Mouse (Mus musculus): Measurements from ENCODE around the gene Ghrhr.

GRCm38 (mm10) chr6:55381966-55382365, 5.9 kb downstream of the Ghrhr start:
- no peak for TF ChIP-seq TCF12 (IDR thresholded peaks at IDR 0.05; ENCODE audit: low read depth, low read length)
- no peak for TF ChIP-seq GABPA (IDR thresholded peaks at IDR 0.05; ENCODE audit: low read depth, low read length)
- no peak for TF ChIP-seq POLR2A (IDR thresholded peaks at IDR 0.05; ENCODE audit: control insufficient read depth in 1 of 2, insufficient read depth in 1 of 2, low read depth in 1 of 2, low read length in 2 of 2, poor library complexity in 1 of 2)
